ENCODE assay signal across 7 mouse cellular contexts in genomic region chr5:107853807-107854206, GRCm38 (mm10). TPM values are rescaled to one million over a fixed set of nuclear protein-coding genes. Genes with fewer than 3 reads are reported as not detected.
A peak's percentile ranks its signal among the peaks of the same experiment; 100 is the strongest.
DNase-seq lines count a peak whose midpoint lies in the region; ATAC-seq lines count a peak whose summit lies in the region.

No protein-coding gene starts in this region.

- no peaks in the 10 kb centered on the region for H3K27me3 ChIP-seq in heart, embryonic 14.5 days (ENCODE audit: control insufficient read depth, insufficient read depth, low read length)
- H3K27me3 ChIP-seq in liver, embryonic 12.5 days (replicated peaks): no peaks in the 10 kb centered on the region

- peak overlapping the region; percentile 34 for H3K4me2 ChIP-seq in heart, embryonic 14.5 days (ENCODE audit: low read length)
- H3K4me2 ChIP-seq in liver, embryonic 12.5 days: peak overlapping the region; percentile 4; the same call in 1 of the 2 replicates

- H3K4me1 ChIP-seq in heart, embryonic 14.5 days (ENCODE audit: control insufficient read depth in 2 of 2, insufficient read depth in 2 of 2, low read length in 2 of 2): peaks cover 4 to 32% of the 10 kb centered on the region in 2 experiments
- H3K4me1 ChIP-seq in liver, embryonic 12.5 days: peaks cover 44% of the 10 kb centered on the region

- H3K36me3 ChIP-seq in heart, embryonic 14.5 days (ENCODE audit: control insufficient read depth, insufficient read depth, low read length): peaks cover 3% of the 10 kb centered on the region; the same call in 1 of the 2 replicates
- H3K36me3 ChIP-seq in liver, embryonic 12.5 days: peaks cover 28% of the 10 kb centered on the region

- WGBS in heart, embryonic 14.5 days: 10% methylated on average over 6 of the region's 6 CpGs
- WGBS in liver, embryonic 12.5 days (ENCODE audit: insufficient replicate concordance): 28% methylated on average over 6 of the region's 6 CpGs

- DNase-seq in 3134 (ENCODE audit: extremely low read depth, insufficient read length, low spot score) (peak; percentile 45), ZHBTc4 (ENCODE audit: low read depth, low spot score) (peak; percentile 78)
- DNase-seq in cerebellum, adult 11 months: no peak
- no peak for DNase-seq in cerebellum, adult 11-12 months

- no peak overlapping the region; a peak in 2 of 4 replicates for H3K4me3 ChIP-seq in heart, embryonic 14.5 days (ENCODE audit: control insufficient read depth in 1 of 2, insufficient read depth in 1 of 2, low read depth in 1 of 2, low read length in 2 of 2)
- no peak overlapping the region for H3K4me3 ChIP-seq in liver, embryonic 12.5 days

- peak overlapping the region; percentile 19 for H3K9ac ChIP-seq in heart, embryonic 14.5 days (ENCODE audit: low read length)
- H3K9ac ChIP-seq in liver, embryonic 12.5 days: no peak overlapping the region

- peak; percentile 77 for ATAC-seq in heart, embryonic 14.5 days (ENCODE audit: insufficient number of reproducible peaks, insufficient read depth, low FRiP score, low read depth)
- no peak; the same call in 1 of the 2 replicates for ATAC-seq in liver, embryonic 12.5 days
- no peak for ATAC-seq in CD4-positive, CD25-positive, alpha-beta regulatory T cell, adult 4 months

- peak overlapping the region; percentile 76 to 92 for H3K27ac ChIP-seq in heart, embryonic 14.5 days (replicated peaks in 1 of 2; ENCODE audit: control insufficient read depth in 1 of 2, insufficient read depth in 1 of 2, low read depth in 2 of 2, low read length in 2 of 2)
- H3K27ac ChIP-seq in liver, embryonic 12.5 days: peak overlapping the region; percentile 49

- 0 out of 2 replicates have a peak, but pooled peaks cover 4% of the 10 kb centered on the region for H3K9me3 ChIP-seq in heart, embryonic 14.5 days (ENCODE audit: control insufficient read depth, low read length)
- peaks cover 3% of the 10 kb centered on the region; the same call in 1 of the 2 replicates for H3K9me3 ChIP-seq in liver, embryonic 12.5 days (replicated peaks)

RNA-seq across cellular contexts. Expression of gene Evi5, which starts 21.1 kb away (rescaled TPM):
- polyA plus RNA-seq in heart, embryonic 14.5 days (2014; fragmentation: Nextera tagmentation; extraction: Ambion mirVana): 45.9 and 50.2 TPM in 2 replicates
- 56.5 and 58.5 TPM in 2 replicates for polyA plus RNA-seq in liver, embryonic 12.5 days (2016; fragmentation: Nextera tagmentation; extraction: Ambion mirVana)
- 1 to 10 TPM; 1.1 to 2.1 TPM for polyA plus RNA-seq in CD4-positive, CD25-positive, alpha-beta regulatory T cell, adult 4 months (2017; shearing (Covaris generic))

RNA-seq across cellular contexts. Expression of gene Ube2d2b, which starts 23.9 kb away (rescaled TPM):
- polyA plus RNA-seq in heart, embryonic 14.5 days (2014; fragmentation: Nextera tagmentation; extraction: Ambion mirVana): 0.35 and 0.42 TPM in 2 replicates
- polyA plus RNA-seq in liver, embryonic 12.5 days (2016; fragmentation: Nextera tagmentation; extraction: Ambion mirVana): 0.39 and 0.45 TPM in 2 replicates
- under 1 TPM in 1 of 2 experiments, not detected in 1; 0.32 TPM for polyA plus RNA-seq in CD4-positive, CD25-positive, alpha-beta regulatory T cell, adult 4 months (2017; shearing (Covaris generic))

RNA-seq across cellular contexts. Expression of gene Rpl5, which starts 46.5 kb away (rescaled TPM):
- polyA plus RNA-seq in heart, embryonic 14.5 days (2014; fragmentation: Nextera tagmentation; extraction: Ambion mirVana): 44.9 and 47.3 TPM in 2 replicates
- 58.8 and 59.6 TPM in 2 replicates for polyA plus RNA-seq in liver, embryonic 12.5 days (2016; fragmentation: Nextera tagmentation; extraction: Ambion mirVana)
- 100 to 1,000 TPM in 1 of 2 experiments, 10 to 100 TPM in 1; 99.1 to 122 TPM for polyA plus RNA-seq in CD4-positive, CD25-positive, alpha-beta regulatory T cell, adult 4 months (2017; shearing (Covaris generic))

Comparison
In these comparisons a context has a peak if more than half of its experiments do, and no peak if none do; other contexts are left out.
1. DNase-seq: peak in 3134 (single experiment) and ZHBTc4 (single experiment); none in cerebellum, adult 11 months (single experiment) and cerebellum, adult 11-12 months (single experiment).
2. RNA of gene Evi5, which starts 21.1 kb away (polyA plus RNA-seq): 56.5 to 58.5 TPM in liver, embryonic 12.5 days and 45.9 to 50.2 TPM in heart, embryonic 14.5 days; 1.1 to 2.1 TPM in CD4-positive, CD25-positive, alpha-beta regulatory T cell, adult 4 months; every median in the first group is over 10 times any median in the second.